Mouse (Mus musculus): ENCODE measurements around the gene Ttc25. TPM values are rescaled to one million over a fixed set of nuclear protein-coding genes. Genes with fewer than 3 reads are reported as not detected.
"Not testable (repeated sequence)": the region's sequence is repeated elsewhere in the genome, so short reads cannot be mapped to it uniquely, and the experiment has no call there.

The Ttc25 gene
- polyA plus RNA-seq, 1 experiment: not detected

DNA sequence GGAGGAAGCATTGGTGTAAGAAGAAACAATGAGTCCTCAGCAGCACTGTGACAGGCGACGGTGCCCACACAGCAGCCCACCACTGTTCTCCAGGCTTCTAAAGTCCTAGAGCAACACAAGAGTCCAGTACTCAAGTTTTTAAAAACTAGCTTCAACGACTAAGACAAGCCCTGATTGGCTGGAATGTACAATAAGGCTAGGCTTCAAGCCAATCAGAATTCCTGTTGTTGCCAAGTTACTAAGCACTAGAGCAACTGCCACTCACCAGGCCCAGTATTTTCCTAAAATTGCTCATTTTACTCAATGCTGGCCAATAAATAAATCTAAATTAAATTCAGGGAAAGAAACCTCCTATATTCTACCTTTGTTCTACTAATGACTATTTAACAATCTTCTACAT lies 67.8 kb downstream of the Ttc25 start:
- Histone ChIP-seq H3K4me1 (ENCODE audit: control insufficient read depth, insufficient read depth, low read length) (peaks cover 20% of the 10 kb centered on the region), H3K4me3 (ENCODE audit: insufficient read depth, low read depth, low read length) (no peak overlapping the region), H3K27ac (ENCODE audit: insufficient read depth, low read depth, low read length) (no peak overlapping the region)
- no peak for TF ChIP-seq CTCF (IDR thresholded peaks at IDR 0.05; ENCODE audit: insufficient read depth, low read depth, low read length)
- TF ChIP-seq POLR2A (IDR thresholded peaks at IDR 0.05; ENCODE audit: insufficient read depth, low read depth, low read length): no peak
- 37% methylated on average over 3 of the region's 3 CpGs for WGBS

DNA sequence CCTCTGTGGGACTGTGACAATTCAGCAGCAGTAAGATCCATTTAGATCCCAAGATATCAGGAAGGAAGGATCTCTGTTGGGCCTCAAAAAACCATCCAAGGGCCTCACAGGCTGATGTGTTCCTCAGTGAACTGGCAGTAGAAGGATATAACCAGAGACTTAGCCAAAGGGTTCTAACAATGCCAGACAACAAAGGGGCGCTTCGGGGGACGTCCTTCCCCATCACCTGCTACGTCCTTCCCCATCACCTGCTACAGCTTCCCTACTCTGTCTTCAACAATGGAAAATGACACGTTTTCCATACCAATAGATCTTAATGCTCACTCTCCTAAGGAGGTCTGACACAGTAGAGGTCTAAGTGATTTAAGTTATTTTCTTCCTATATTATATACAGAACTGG lies 70.9 kb downstream of the Ttc25 start:
- no peak overlapping the region for H3K27ac ChIP-seq (ENCODE audit: insufficient read depth, low read depth, low read length)
- no peak for TF ChIP-seq POLR2A (IDR thresholded peaks at IDR 0.05; ENCODE audit: insufficient read depth, low read depth, low read length)
- TF ChIP-seq CTCF (IDR thresholded peaks at IDR 0.05; ENCODE audit: insufficient read depth, low read depth, low read length): no peak
- H3K4me3 ChIP-seq (ENCODE audit: insufficient read depth, low read depth, low read length): no peak overlapping the region
- 77% methylated on average over 5 of the region's 5 CpGs for WGBS
- peaks cover 13% of the 10 kb centered on the region for H3K4me1 ChIP-seq (ENCODE audit: control insufficient read depth, insufficient read depth, low read length)

DNA sequence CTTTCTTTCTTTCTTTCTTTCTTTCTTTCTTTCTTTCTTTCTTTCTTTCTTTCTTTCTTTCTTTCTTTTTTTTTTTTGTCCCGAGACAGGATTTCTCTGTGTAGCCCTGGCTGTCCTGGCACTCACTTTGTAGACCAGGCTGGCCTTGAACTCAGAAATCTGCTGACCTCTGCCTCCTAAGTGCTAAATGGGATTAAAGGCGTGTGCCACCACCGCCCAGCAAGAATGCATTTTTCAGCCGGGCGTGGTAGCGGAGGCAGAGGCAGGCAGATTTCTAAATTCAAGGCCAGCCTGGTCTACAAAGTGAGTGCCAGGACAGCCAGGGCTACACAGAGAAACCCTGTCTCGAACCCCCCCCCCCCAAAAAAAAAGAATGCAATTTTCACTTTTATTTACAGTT lies 71.4 kb downstream of the Ttc25 start:
- H3K4me3 ChIP-seq (ENCODE audit: insufficient read depth, low read depth, low read length); H3K4me1 ChIP-seq (ENCODE audit: control insufficient read depth, insufficient read depth, low read length); H3K27ac ChIP-seq (ENCODE audit: insufficient read depth, low read depth, low read length): not testable (repeated sequence)
- WGBS: 95% methylated on average over 7 of the region's 7 CpGs

GRCm38 (mm10) chr11:100617480-100617879 lies 72.1 kb downstream of the Ttc25 start:
- no peak overlapping the region for H3K4me3 ChIP-seq (ENCODE audit: insufficient read depth, low read depth, low read length)
- H3K27ac ChIP-seq (ENCODE audit: insufficient read depth, low read depth, low read length): no peak overlapping the region
- 83% methylated on average over 4 of the region's 4 CpGs for WGBS
- H3K4me1 ChIP-seq (ENCODE audit: control insufficient read depth, insufficient read depth, low read length): peaks cover 7% of the 10 kb centered on the region
- TF ChIP-seq CTCF (IDR thresholded peaks at IDR 0.05; ENCODE audit: insufficient read depth, low read depth, low read length) (no peak), POLR2A (IDR thresholded peaks at IDR 0.05; ENCODE audit: insufficient read depth, low read depth, low read length) (no peak)

DNA sequence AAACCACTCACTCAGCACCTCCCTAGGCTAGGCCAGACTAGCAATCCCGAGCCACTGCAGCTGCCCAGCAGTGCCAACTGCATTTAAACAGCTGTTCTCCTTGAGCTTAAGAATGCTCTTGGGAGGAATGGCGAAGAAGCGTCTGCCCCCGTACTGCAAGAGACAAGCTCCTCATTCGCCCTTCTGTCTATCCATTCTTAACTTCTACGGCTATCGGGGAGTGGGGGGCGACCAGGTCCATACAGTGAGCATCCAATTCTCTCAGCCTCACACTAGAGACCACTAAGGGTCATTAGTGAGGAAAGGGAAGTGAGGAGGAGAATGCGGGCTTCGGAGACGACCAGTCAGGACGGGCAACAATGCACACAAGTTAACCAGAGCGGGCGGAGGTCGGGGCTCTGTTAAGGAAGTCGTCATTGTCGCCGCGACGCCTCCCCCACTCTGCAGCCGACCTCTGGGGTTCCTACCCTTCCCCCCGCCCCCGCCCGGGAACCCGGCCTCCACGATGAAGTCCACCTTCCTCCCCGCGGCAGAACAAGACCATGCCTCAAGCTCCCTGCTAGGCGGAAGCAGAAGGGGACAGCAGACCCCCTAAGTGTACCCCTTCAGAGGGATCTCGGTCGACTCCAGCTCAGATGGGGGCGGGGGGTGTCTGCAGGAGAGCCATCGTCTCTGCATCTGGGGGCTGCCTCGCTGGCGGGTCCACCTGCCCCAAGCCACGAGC lies 73.5 kb downstream of the Ttc25 start, which contains the start of gene Nkiras2:
Gene Nkiras2, plus strand, starts transcription at position 484 of the 724 bp plus-strand sequence.
- TF ChIP-seq CTCF (IDR thresholded peaks at IDR 0.05; ENCODE audit: insufficient read depth, low read depth, low read length) (no peak), POLR2A (IDR thresholded peaks at IDR 0.05; ENCODE audit: insufficient read depth, low read depth, low read length) (no peak)
- under 1% methylated on average over 36 of the region's 36 CpGs for WGBS
- H3K4me1 ChIP-seq (ENCODE audit: control insufficient read depth, insufficient read depth, low read length): peaks cover 10% of the 10 kb centered on the region

DNA sequence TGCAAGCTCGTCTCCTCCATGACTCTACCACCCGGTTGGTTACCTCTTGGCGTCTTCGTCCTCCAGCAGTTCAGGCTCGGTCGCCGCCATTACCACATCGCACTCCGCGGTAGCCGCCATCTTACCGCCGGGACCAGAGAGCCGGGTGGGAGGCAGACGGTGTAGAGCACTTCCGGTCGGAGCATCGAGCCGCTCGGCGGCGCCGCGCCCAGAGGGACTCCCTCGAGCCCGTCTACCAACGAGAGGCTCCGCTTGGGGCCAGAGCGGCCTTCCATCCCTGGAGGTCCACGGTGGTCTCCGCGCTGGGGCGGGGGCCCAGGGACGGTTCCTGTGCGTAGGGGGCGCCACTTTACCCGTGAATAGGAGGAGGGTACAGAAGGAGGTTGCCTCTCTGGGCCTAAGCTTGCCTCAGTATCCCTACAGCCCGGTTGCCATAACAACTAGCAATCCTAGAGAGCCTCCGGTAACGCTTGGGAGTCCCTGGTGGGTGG lies 74.1 kb downstream of the Ttc25 start:
- Histone ChIP-seq H3K4me3 (ENCODE audit: insufficient read depth, low read depth, low read length) (peak overlapping the region; percentile 75), H3K27ac (ENCODE audit: insufficient read depth, low read depth, low read length) (peak overlapping the region; percentile 83), H3K4me1 (ENCODE audit: control insufficient read depth, insufficient read depth, low read length) (peaks cover 13% of the 10 kb centered on the region)
- WGBS: 1% methylated on average over 40 of the region's 40 CpGs
- TF ChIP-seq POLR2A (IDR thresholded peaks at IDR 0.05; ENCODE audit: insufficient read depth, low read depth, low read length) (0 out of 2 replicates have a peak, but pooled peaks have one; percentile 29), CTCF (IDR thresholded peaks at IDR 0.05; ENCODE audit: insufficient read depth, low read depth, low read length) (peak; percentile 7; the same call in 1 of the 2 replicates)

More for the DNA sequence above, 73.5 kb downstream of the Ttc25 start, which contains the start of gene Nkiras2:
- H3K4me3 ChIP-seq (ENCODE audit: insufficient read depth, low read depth, low read length): peak within 1 kb of the TSS; percentile 75
- H3K27ac ChIP-seq (ENCODE audit: insufficient read depth, low read depth, low read length): peak within 1 kb of the TSS; percentile 83

- WGBS: under 1% methylated on average over 11 of the region's 11 CpGs
- Histone ChIP-seq H3K4me1 (ENCODE audit: control insufficient read depth, insufficient read depth, low read length) (peaks cover 13% of the 10 kb centered on the region), H3K27ac (ENCODE audit: insufficient read depth, low read depth, low read length) (peak within 1 kb of the TSS; percentile 83), H3K4me3 (ENCODE audit: insufficient read depth, low read depth, low read length) (peak within 1 kb of the TSS; percentile 75)
- TF ChIP-seq POLR2A (IDR thresholded peaks at IDR 0.05; ENCODE audit: insufficient read depth, low read depth, low read length) (no peak), CTCF (IDR thresholded peaks at IDR 0.05; ENCODE audit: insufficient read depth, low read depth, low read length) (no peak)
Observed at GRCm38 (mm10) chr11:100619982-100620381, 74.6 kb downstream of the Ttc25 start, which contains the start of gene Dnajc7. TSS of gene Dnajc7 (minus strand) at chr11:100620168.

Other genes with a start within 250 kb of the Ttc25 start
- not detected in 2 replicates for gene Eif1, start 225.7 kb upstream of the Ttc25 start, polyA plus RNA-seq (2012; ENCODE audit: insufficient read depth, insufficient read length, low replicate concordance, missing spikeins)
- gene Gast, start 211.2 kb upstream of the Ttc25 start, polyA plus RNA-seq (2012; ENCODE audit: insufficient read depth, insufficient read length, low replicate concordance, missing spikeins): not detected in 2 replicates
- gene Hap1, start 189.5 kb upstream of the Ttc25 start, polyA plus RNA-seq (2012; ENCODE audit: insufficient read depth, insufficient read length, low replicate concordance, missing spikeins): not detected in 2 replicates
- gene Jup, start 147.8 kb upstream of the Ttc25 start, polyA plus RNA-seq (2012; ENCODE audit: insufficient read depth, insufficient read length, low replicate concordance, missing spikeins): not detected in 2 replicates
- not detected in 2 replicates for gene P3h4, start 130.8 kb upstream of the Ttc25 start, polyA plus RNA-seq (2012; ENCODE audit: insufficient read depth, insufficient read length, low replicate concordance, missing spikeins)
- not detected in 2 replicates for gene Fkbp10, start 129.9 kb upstream of the Ttc25 start, polyA plus RNA-seq (2012; ENCODE audit: insufficient read depth, insufficient read length, low replicate concordance, missing spikeins)
- not detected in 2 replicates for gene Nt5c3b, start 103.8 kb upstream of the Ttc25 start, polyA plus RNA-seq (2012; ENCODE audit: insufficient read depth, insufficient read length, low replicate concordance, missing spikeins)
- gene Klhl10, start 103.7 kb upstream of the Ttc25 start, polyA plus RNA-seq (2012; ENCODE audit: insufficient read depth, insufficient read length, low replicate concordance, missing spikeins): not detected in 2 replicates
- not detected in 2 replicates for gene Klhl11, start 72.9 kb upstream of the Ttc25 start, polyA plus RNA-seq (2012; ENCODE audit: insufficient read depth, insufficient read length, low replicate concordance, missing spikeins)
- gene Acly, start 17.6 kb upstream of the Ttc25 start, polyA plus RNA-seq (2012; ENCODE audit: insufficient read depth, insufficient read length, low replicate concordance, missing spikeins): not detected in 2 replicates
- gene Cnp, start 29.3 kb downstream of the Ttc25 start, polyA plus RNA-seq (2012; ENCODE audit: insufficient read depth, insufficient read length, low replicate concordance, missing spikeins): not detected in 2 replicates
- gene Nkiras2, start 73.6 kb downstream of the Ttc25 start, polyA plus RNA-seq (2012; ENCODE audit: insufficient read depth, insufficient read length, low replicate concordance, missing spikeins): not detected in 2 replicates
- 670 TPM in 1 of 2 replicates, not detected in the other for gene Dnajc7, start 74.6 kb downstream of the Ttc25 start, polyA plus RNA-seq (2012; ENCODE audit: insufficient read depth, insufficient read length, low replicate concordance, missing spikeins)
- not detected in 2 replicates for gene Zfp385c, start 146.8 kb downstream of the Ttc25 start, polyA plus RNA-seq (2012; ENCODE audit: insufficient read depth, insufficient read length, low replicate concordance, missing spikeins)
- gene Dhx58, start 158.7 kb downstream of the Ttc25 start, polyA plus RNA-seq (2012; ENCODE audit: insufficient read depth, insufficient read length, low replicate concordance, missing spikeins): not detected in 2 replicates
- gene Kat2a, start 166.9 kb downstream of the Ttc25 start, polyA plus RNA-seq (2012; ENCODE audit: insufficient read depth, insufficient read length, low replicate concordance, missing spikeins): not detected in 2 replicates
- not detected in 2 replicates for gene Hspb9, start 168.2 kb downstream of the Ttc25 start, polyA plus RNA-seq (2012; ENCODE audit: insufficient read depth, insufficient read length, low replicate concordance, missing spikeins)
- gene Rab5c, start 192.6 kb downstream of the Ttc25 start, polyA plus RNA-seq (2012; ENCODE audit: insufficient read depth, insufficient read length, low replicate concordance, missing spikeins): not detected in 2 replicates
- gene Kcnh4, start 214.3 kb downstream of the Ttc25 start, polyA plus RNA-seq (2012; ENCODE audit: insufficient read depth, insufficient read length, low replicate concordance, missing spikeins): not detected in 2 replicates
- not detected in 2 replicates for gene Hcrt, start 217.3 kb downstream of the Ttc25 start, polyA plus RNA-seq (2012; ENCODE audit: insufficient read depth, insufficient read length, low replicate concordance, missing spikeins)
- not detected in 2 replicates for gene Ghdc, start 225.3 kb downstream of the Ttc25 start, polyA plus RNA-seq (2012; ENCODE audit: insufficient read depth, insufficient read length, low replicate concordance, missing spikeins)

All from olfactory bulb, adult 2 months (tissue).